Comparison of ENCODE assay signal across 25 mouse cellular contexts in genomic region chr7:126087602-126088001, GRCm38 (mm10). TPM values are rescaled to one million over a fixed set of nuclear protein-coding genes. Genes with fewer than 3 reads are reported as not detected.
A peak's percentile ranks its signal among the peaks of the same experiment; 100 is the strongest.
DNase-seq lines count a peak whose midpoint lies in the region; ATAC-seq and TF ChIP-seq lines count a peak whose summit lies in the region.
"Had no signal": no experiment of that assay in that cellular context is flagged by ENCODE, and none has a peak within 500 bp of the region (broad histone marks: within the 10 kb centered on the region; RNA-seq: fewer than 3 reads in every experiment).

No protein-coding gene starts in this region.

- peaks cover 10% of the 10 kb centered on the region; the same call in 1 of the 2 replicates for H3K4me1 ChIP-seq in forebrain, embryonic 14.5 days (ENCODE audit: control insufficient read depth, insufficient read depth, low read length)
- peaks cover 7% of the 10 kb centered on the region; the same call in 1 of the 2 replicates for H3K4me1 ChIP-seq in forebrain, embryonic 11.5 days (replicated peaks; ENCODE audit: control insufficient read depth, insufficient read depth, low read length)
- no peaks in the 10 kb centered on the region for H3K4me1 ChIP-seq in forebrain, postnatal 0 days (ENCODE audit: insufficient read depth)
- H3K4me1 ChIP-seq: liver, embryonic 13.5 days had no signal

- H3K27me3 ChIP-seq in forebrain, embryonic 14.5 days (replicated peaks; ENCODE audit: control insufficient read depth, insufficient read depth, low read length) = peaks cover 24% of the 10 kb centered on the region
- H3K27me3 ChIP-seq in forebrain, embryonic 11.5 days (ENCODE audit: control insufficient read depth, insufficient read depth, low read length) = peaks cover 26% of the 10 kb centered on the region
- peaks cover 5% of the 10 kb centered on the region; the same call in 1 of the 2 replicates for H3K27me3 ChIP-seq in forebrain, postnatal 0 days (ENCODE audit: insufficient read depth, low read length)

- no peaks in the 10 kb centered on the region for H3K36me3 ChIP-seq in forebrain, embryonic 14.5 days (ENCODE audit: control insufficient read depth, insufficient read depth, low read length)
- no peaks in the 10 kb centered on the region for H3K36me3 ChIP-seq in forebrain, embryonic 11.5 days (ENCODE audit: control insufficient read depth, insufficient read depth, low read length)
- H3K36me3 ChIP-seq in forebrain, postnatal 0 days (ENCODE audit: insufficient read depth) = no peaks in the 10 kb centered on the region
- H3K36me3 ChIP-seq: embryonic facial prominence, embryonic 13.5 days; liver, embryonic 13.5 days; midbrain, embryonic 12.5 days; neural tube, embryonic 13.5 days had no signal

- DNase-seq in forebrain, embryonic 14.5 days (ENCODE audit: low spot score) = peak; percentile 57
- DNase-seq in forebrain, embryonic 11.5 days (ENCODE audit: low spot score) = no peak
- peak; percentile 29 for DNase-seq in brain, adult 2 months (ENCODE audit: low read depth, low spot score)
- DNase-seq in forebrain, postnatal 0 days = peak; percentile 54
- DNase-seq in thymus, postnatal 36 days = peak; percentile 27 to 51
- no peak for DNase-seq in retina, embryonic 14.5 days (ENCODE audit: low spot score)
- DNase-seq: cerebellum, adult 11-12 months; cerebellum, adult 9-11 months; gastrocnemius, postnatal 14 days; kidney, adult 2 months; liver, embryonic 13.5 days; lung, adult 18-20 months; lung, postnatal 4 days; right cerebral cortex, postnatal 14 days had no signal

- H3K4me2 ChIP-seq in forebrain, embryonic 14.5 days (ENCODE audit: low read length) = no peak overlapping the region
- no peak overlapping the region for H3K4me2 ChIP-seq in forebrain, embryonic 11.5 days (ENCODE audit: low read depth, low read length, severe bottlenecking)
- H3K4me2 ChIP-seq in forebrain, postnatal 0 days (ENCODE audit: low read depth) = no peak overlapping the region
- H3K4me2 ChIP-seq: embryonic facial prominence, embryonic 13.5 days; liver, embryonic 13.5 days; midbrain, embryonic 12.5 days; neural tube, embryonic 13.5 days had no signal

- no peak overlapping the region for H3K4me3 ChIP-seq in forebrain, embryonic 14.5 days (ENCODE audit: low read depth, low read length)
- H3K4me3 ChIP-seq in forebrain, embryonic 11.5 days (ENCODE audit: low read depth, low read length) = no peak overlapping the region
- no peak overlapping the region for H3K4me3 ChIP-seq in forebrain, postnatal 0 days (ENCODE audit: low read depth, low read length)
- H3K4me3 ChIP-seq: embryonic facial prominence, embryonic 13.5 days; liver, embryonic 13.5 days; megakaryocyte, embryonic 14.5 days; midbrain, embryonic 12.5 days; neural tube, embryonic 13.5 days had no signal

- no peak overlapping the region for H3K27ac ChIP-seq in forebrain, embryonic 14.5 days (ENCODE audit: low read depth, low read length)
- H3K27ac ChIP-seq in forebrain, embryonic 11.5 days (ENCODE audit: low read depth, low read length) = no peak overlapping the region
- no peak overlapping the region for H3K27ac ChIP-seq in forebrain, postnatal 0 days (ENCODE audit: low read depth, low read length)
- H3K27ac ChIP-seq: embryonic facial prominence, embryonic 13.5 days; liver, embryonic 13.5 days; midbrain, embryonic 12.5 days; neural tube, embryonic 13.5 days had no signal

- no peak overlapping the region for H3K9ac ChIP-seq in forebrain, embryonic 14.5 days (ENCODE audit: low read length)
- no peak overlapping the region for H3K9ac ChIP-seq in forebrain, embryonic 11.5 days (ENCODE audit: low read length)
- no peak overlapping the region for H3K9ac ChIP-seq in forebrain, postnatal 0 days
- H3K9ac ChIP-seq: embryonic facial prominence, embryonic 13.5 days; liver, embryonic 13.5 days; midbrain, embryonic 12.5 days; neural tube, embryonic 13.5 days had no signal

- ATAC-seq in forebrain, embryonic 14.5 days = peak; percentile 10; the same call in 1 of the 2 replicates
- ATAC-seq in forebrain, embryonic 11.5 days (replicated peaks; ENCODE audit: low FRiP score) = no peak
- ATAC-seq in forebrain, postnatal 0 days = peak; percentile 30; the same call in 1 of the 2 replicates
- no peak for ATAC-seq in monocyte, adult 5-6 weeks (replicated peaks; ENCODE audit: insufficient number of reproducible peaks, low FRiP score, low TSS enrichment, poor library complexity, severe bottlenecking)
- ATAC-seq: hindbrain, embryonic 16.5 days; lung, postnatal 0 days; Patski had no signal

- TF ChIP-seq CTCF in forebrain, postnatal 0 days (IDR thresholded peaks at IDR 0.05; ENCODE audit: low read depth) = no peak

- no peaks in the 10 kb centered on the region for H3K9me3 ChIP-seq in forebrain, embryonic 14.5 days (replicated peaks; ENCODE audit: control insufficient read depth, low read length)
- no peaks in the 10 kb centered on the region for H3K9me3 ChIP-seq in forebrain, embryonic 11.5 days (ENCODE audit: control insufficient read depth, low read length)
- H3K9me3 ChIP-seq in forebrain, postnatal 0 days (ENCODE audit: low read length) = no peaks in the 10 kb centered on the region
- H3K9me3 ChIP-seq: embryonic facial prominence, embryonic 13.5 days; liver, embryonic 13.5 days; megakaryocyte, embryonic 14.5 days; midbrain, embryonic 12.5 days had no signal

- WGBS in forebrain, embryonic 14.5 days = 54% methylated on average over 10 of the region's 10 CpGs
- WGBS in forebrain, embryonic 11.5 days = 76% methylated on average over 10 of the region's 10 CpGs
- WGBS in forebrain, postnatal 0 days = 44% methylated on average over 10 of the region's 10 CpGs

RNA-seq across cellular contexts. Expression of gene Gsg1l, which starts 5.4 kb away (rescaled TPM):
- 5.0 TPM in 2 replicates for polyA plus RNA-seq in forebrain, embryonic 14.5 days (2014; fragmentation: Nextera tagmentation; extraction: Ambion mirVana)
- 0.63 and 0.72 TPM in 2 replicates for polyA plus RNA-seq in forebrain, embryonic 11.5 days (2014; fragmentation: Nextera tagmentation; extraction: Ambion mirVana)
- total RNA-seq in forebrain, postnatal 0 days (2014; rRNA removed) = 16.4 and 20.0 TPM in 2 replicates
- polyA plus RNA-seq in forebrain, postnatal 0 days (2015; fragmentation: Nextera tagmentation; extraction: Ambion mirVana) = 10.3 and 10.7 TPM in 2 replicates
- not detected in 3 replicates for total RNA-seq in monocyte, adult 5-6 weeks (2017)
- total RNA-seq: common myeloid progenitor, adult 5-6 weeks; granulocyte monocyte progenitor cell, adult 5-6 weeks; MEL had no signal
- polyA plus RNA-seq: Patski had no signal

Comparison
In these comparisons a context has a peak if more than half of its experiments do, and no peak if none do; other contexts are left out.
1. ATAC-seq: peak in forebrain, embryonic 14.5 days (single experiment) and forebrain, postnatal 0 days (single experiment); none in forebrain, embryonic 11.5 days (single experiment) and monocyte, adult 5-6 weeks (single experiment).
2. DNase-seq: peak in forebrain, embryonic 14.5 days (single experiment), brain, adult 2 months (single experiment), forebrain, postnatal 0 days (single experiment) and thymus, postnatal 36 days (2 of 2); none in forebrain, embryonic 11.5 days (single experiment) and retina, embryonic 14.5 days (single experiment).